Comparison of ENCODE assay signal across 13 mouse cellular contexts in the genomic region with DNA sequence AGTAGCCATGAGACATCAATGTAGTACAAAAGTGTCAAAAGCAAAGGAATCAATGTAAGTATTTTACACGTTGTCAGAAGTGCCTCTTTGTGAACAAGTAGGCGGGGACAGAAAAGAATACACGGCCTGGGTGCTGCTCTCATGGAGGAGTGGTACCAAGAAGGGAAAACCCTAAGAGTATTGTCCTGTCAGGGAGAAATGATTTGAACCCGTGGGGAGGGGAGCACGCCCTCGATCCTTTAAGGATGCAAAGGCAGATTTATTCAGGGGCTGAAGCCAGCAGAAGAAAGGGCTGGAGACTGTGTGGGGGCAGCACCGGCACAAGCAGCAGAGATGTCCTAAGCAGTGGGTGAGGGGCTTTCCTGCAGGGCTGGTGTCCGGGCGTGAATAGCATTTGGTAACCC. TPM values are rescaled to one million over a fixed set of nuclear protein-coding genes. Genes with fewer than 3 reads are reported as not detected.
DNase-seq lines count a peak whose midpoint lies in the region; ATAC-seq and TF ChIP-seq lines count a peak whose summit lies in the region.
"Had no signal": no experiment of that assay in that cellular context is flagged by ENCODE, and none has a peak within 500 bp of the region (broad histone marks: within the 10 kb centered on the region; RNA-seq: fewer than 3 reads in every experiment).

No protein-coding gene starts in this region.

- peak overlapping the region; percentile 94 for H3K27ac ChIP-seq in midbrain, embryonic 10.5 days (replicated peaks)
- H3K27ac ChIP-seq in midbrain, postnatal 0 days (ENCODE audit: low read depth, low read length): no peak overlapping the region
- H3K27ac ChIP-seq in embryonic facial prominence, embryonic 14.5 days (replicated peaks; ENCODE audit: low read depth, low read length): no peak overlapping the region
- 0 out of 2 replicates have a peak overlapping the region, but pooled peaks have one; percentile 18 for H3K27ac ChIP-seq in hindbrain, embryonic 15.5 days (replicated peaks)
- no peak overlapping the region for H3K27ac ChIP-seq in neural tube, embryonic 15.5 days (replicated peaks)
- H3K27ac ChIP-seq: liver, embryonic 13.5 days had no signal

- no peak for TF ChIP-seq CTCF in midbrain, postnatal 0 days (IDR thresholded peaks at IDR 0.05)

- 7% methylated on average over 9 of the region's 9 CpGs for WGBS in midbrain, embryonic 10.5 days
- 17% methylated on average over 9 of the region's 9 CpGs for WGBS in midbrain, postnatal 0 days
- WGBS in embryonic facial prominence, embryonic 14.5 days: 36% methylated on average over 9 of the region's 9 CpGs
- 7% methylated on average over 9 of the region's 9 CpGs for WGBS in hindbrain, embryonic 15.5 days
- 13% methylated on average over 9 of the region's 9 CpGs for WGBS in neural tube, embryonic 15.5 days

- no peak overlapping the region for H3K4me2 ChIP-seq in midbrain, postnatal 0 days (ENCODE audit: low read depth, low read length, poor library complexity, severe bottlenecking)
- 0 out of 2 replicates have a peak overlapping the region, but pooled peaks have one; percentile 19 for H3K4me2 ChIP-seq in embryonic facial prominence, embryonic 14.5 days (ENCODE audit: low read depth, low read length)
- H3K4me2 ChIP-seq in hindbrain, embryonic 15.5 days: peak overlapping the region; percentile 37; the same call in 1 of the 2 replicates
- peak overlapping the region; percentile 41; the same call in 1 of the 2 replicates for H3K4me2 ChIP-seq in neural tube, embryonic 15.5 days
- H3K4me2 ChIP-seq: liver, embryonic 13.5 days had no signal

- no peak for ATAC-seq in midbrain, postnatal 0 days (ENCODE audit: low FRiP score)
- no peak for ATAC-seq in embryonic facial prominence, embryonic 14.5 days (ENCODE audit: low read depth)
- peak; percentile 31; the same call in 1 of the 2 replicates for ATAC-seq in hindbrain, embryonic 15.5 days (ENCODE audit: low FRiP score, low read depth)
- no peak; the same call in 1 of the 2 replicates for ATAC-seq in neural tube, embryonic 15.5 days (ENCODE audit: low FRiP score)
- no peak for ATAC-seq in erythroblast, adult 5-6 weeks (replicated peaks; ENCODE audit: low FRiP score, poor library complexity, severe bottlenecking)

- H3K4me3 ChIP-seq in midbrain, embryonic 10.5 days: peak overlapping the region; percentile 52
- no peak overlapping the region for H3K4me3 ChIP-seq in midbrain, postnatal 0 days (ENCODE audit: low read depth, low read length)
- no peak overlapping the region for H3K4me3 ChIP-seq in embryonic facial prominence, embryonic 14.5 days (ENCODE audit: low read depth, low read length)
- no peak overlapping the region for H3K4me3 ChIP-seq in hindbrain, embryonic 15.5 days
- H3K4me3 ChIP-seq in neural tube, embryonic 15.5 days (replicated peaks): no peak overlapping the region
- H3K4me3 ChIP-seq: liver, embryonic 13.5 days had no signal

- no peaks in the 10 kb centered on the region for H3K27me3 ChIP-seq in midbrain, embryonic 10.5 days (ENCODE audit: low read depth, poor library complexity, severe bottlenecking)
- no peaks in the 10 kb centered on the region for H3K27me3 ChIP-seq in midbrain, postnatal 0 days (ENCODE audit: insufficient read depth, low read length)
- no peaks in the 10 kb centered on the region for H3K27me3 ChIP-seq in embryonic facial prominence, embryonic 14.5 days (replicated peaks; ENCODE audit: control insufficient read depth, insufficient read depth, low read length)
- no peaks in the 10 kb centered on the region for H3K27me3 ChIP-seq in hindbrain, embryonic 15.5 days
- no peaks in the 10 kb centered on the region for H3K27me3 ChIP-seq in neural tube, embryonic 15.5 days (replicated peaks)

- intact Hi-C loops in left cerebral cortex, postnatal 36 days (cut with DNase I): loop anchor here (5.0 kb wide), 1 partner anchor 37 kb away; no protein-coding TSS in a partner anchor

- peak; percentile 67 for DNase-seq in midbrain, embryonic 10.5 days (ENCODE audit: low spot score)
- DNase-seq in midbrain, postnatal 0 days (ENCODE audit: low spot score): no peak
- DNase-seq in embryonic facial prominence, embryonic 14.5 days (ENCODE audit: low spot score): no peak
- DNase-seq in left cerebral cortex, adult 9 months (ENCODE audit: low spot score in 2 of 2): no peak
- DNase-seq in left cerebral cortex, postnatal 36 days (ENCODE audit: low spot score in 2 of 2): no peak
- DNase-seq: adrenal gland, postnatal 25 days; kidney, adult 18-20 months; liver, embryonic 13.5 days; right cerebral cortex, adult 18-20 months had no signal

- H3K4me1 ChIP-seq in midbrain, embryonic 10.5 days: peaks cover 54% of the 10 kb centered on the region
- H3K4me1 ChIP-seq in midbrain, postnatal 0 days (ENCODE audit: insufficient read depth, low read length): no peaks in the 10 kb centered on the region; the same call in 1 of the 2 replicates
- H3K4me1 ChIP-seq in embryonic facial prominence, embryonic 14.5 days (ENCODE audit: control insufficient read depth, insufficient read depth, low read length): peaks cover 5% of the 10 kb centered on the region; the same call in 1 of the 2 replicates
- H3K4me1 ChIP-seq in hindbrain, embryonic 15.5 days (replicated peaks): peaks cover 12% of the 10 kb centered on the region
- peaks cover 24% of the 10 kb centered on the region for H3K4me1 ChIP-seq in neural tube, embryonic 15.5 days
- H3K4me1 ChIP-seq: liver, embryonic 13.5 days had no signal

- H3K36me3 ChIP-seq in midbrain, embryonic 10.5 days: no peaks in the 10 kb centered on the region
- H3K36me3 ChIP-seq in midbrain, postnatal 0 days (ENCODE audit: insufficient read depth, low read length): no peaks in the 10 kb centered on the region
- H3K36me3 ChIP-seq in embryonic facial prominence, embryonic 14.5 days (ENCODE audit: control insufficient read depth, insufficient read depth, low read length): no peaks in the 10 kb centered on the region
- H3K36me3 ChIP-seq in hindbrain, embryonic 15.5 days: no peaks in the 10 kb centered on the region
- no peaks in the 10 kb centered on the region for H3K36me3 ChIP-seq in neural tube, embryonic 15.5 days
- H3K36me3 ChIP-seq: G1E; liver, embryonic 13.5 days had no signal

- H3K9ac ChIP-seq in midbrain, postnatal 0 days (replicated peaks; ENCODE audit: low read length, poor library complexity, severe bottlenecking): no peak overlapping the region
- no peak overlapping the region for H3K9ac ChIP-seq in embryonic facial prominence, embryonic 14.5 days (ENCODE audit: low read depth, low read length)
- H3K9ac ChIP-seq in hindbrain, embryonic 15.5 days: no peak overlapping the region
- H3K9ac ChIP-seq in neural tube, embryonic 15.5 days (replicated peaks): no peak overlapping the region
- H3K9ac ChIP-seq: liver, embryonic 13.5 days had no signal

- H3K9me3 ChIP-seq in midbrain, embryonic 10.5 days (replicated peaks): no peaks in the 10 kb centered on the region
- H3K9me3 ChIP-seq in midbrain, postnatal 0 days (ENCODE audit: low read length): no peaks in the 10 kb centered on the region
- H3K9me3 ChIP-seq in embryonic facial prominence, embryonic 14.5 days (ENCODE audit: control insufficient read depth, low read length): no peaks in the 10 kb centered on the region
- H3K9me3 ChIP-seq in hindbrain, embryonic 15.5 days: no peaks in the 10 kb centered on the region
- no peaks in the 10 kb centered on the region for H3K9me3 ChIP-seq in neural tube, embryonic 15.5 days (replicated peaks)
- H3K9me3 ChIP-seq: G1E; liver, embryonic 13.5 days had no signal

RNA-seq across cellular contexts. Expression of gene Ankrd6, which starts 26.7 kb away (rescaled TPM):
- polyA plus RNA-seq in midbrain, embryonic 10.5 days (2016; fragmentation: Nextera tagmentation; extraction: Ambion mirVana): 23.7 and 32.0 TPM in 2 replicates
- total RNA-seq in midbrain, postnatal 0 days (2014; rRNA removed): 38.1 and 44.7 TPM in 2 replicates
- polyA plus RNA-seq in midbrain, postnatal 0 days (2015; fragmentation: Nextera tagmentation; extraction: Ambion mirVana): 22.7 and 23.2 TPM in 2 replicates
- 11.0 and 11.2 TPM in 2 replicates for polyA plus RNA-seq in embryonic facial prominence, embryonic 14.5 days (2014; fragmentation: Nextera tagmentation; extraction: Ambion mirVana)
- 23.4 and 26.9 TPM in 2 replicates for polyA plus RNA-seq in hindbrain, embryonic 15.5 days (2015; fragmentation: Nextera tagmentation; extraction: Ambion mirVana)
- polyA plus RNA-seq in neural tube, embryonic 15.5 days (2015; fragmentation: Nextera tagmentation; extraction: Ambion mirVana): 21.0 and 23.7 TPM in 2 replicates
- 0.77 TPM in 1 of 2 replicates, not detected in the other for total RNA-seq in erythroblast, adult 5-6 weeks (2015; ENCODE audit: low replicate concordance)
- total RNA-seq in erythroblast, adult 5-6 weeks (2017; ENCODE audit: low replicate concordance): 0.42 and 0.77 TPM in 2 replicates
- 10 to 100 TPM; 41.9 to 56.6 TPM for total RNA-seq in left cerebral cortex, postnatal 36 days (2021)

RNA-seq across cellular contexts. Expression of gene Rragd, which starts 58.9 kb away (rescaled TPM):
- polyA plus RNA-seq in midbrain, embryonic 10.5 days (2016; fragmentation: Nextera tagmentation; extraction: Ambion mirVana): 28.4 and 29.0 TPM in 2 replicates
- total RNA-seq in midbrain, postnatal 0 days (2014; rRNA removed): 52.7 and 54.9 TPM in 2 replicates
- 28.5 and 35.0 TPM in 2 replicates for polyA plus RNA-seq in midbrain, postnatal 0 days (2015; fragmentation: Nextera tagmentation; extraction: Ambion mirVana)
- polyA plus RNA-seq in embryonic facial prominence, embryonic 14.5 days (2014; fragmentation: Nextera tagmentation; extraction: Ambion mirVana): 18.3 and 21.8 TPM in 2 replicates
- polyA plus RNA-seq in hindbrain, embryonic 15.5 days (2015; fragmentation: Nextera tagmentation; extraction: Ambion mirVana): 32.5 and 37.1 TPM in 2 replicates
- 41.2 and 44.6 TPM in 2 replicates for polyA plus RNA-seq in neural tube, embryonic 15.5 days (2015; fragmentation: Nextera tagmentation; extraction: Ambion mirVana)
- 3.8 and 7.1 TPM in 2 replicates for total RNA-seq in erythroblast, adult 5-6 weeks (2015; ENCODE audit: low replicate concordance)
- 10.0 and 19.5 TPM in 2 replicates for total RNA-seq in erythroblast, adult 5-6 weeks (2017; ENCODE audit: low replicate concordance)
- 10 to 100 TPM; 83.2 to 90.1 TPM for total RNA-seq in left cerebral cortex, postnatal 36 days (2021)

Comparison
In these comparisons a context has a peak if more than half of its experiments do, and no peak if none do; other contexts are left out.
1. H3K27ac ChIP-seq: peak in midbrain, embryonic 10.5 days (single experiment) and hindbrain, embryonic 15.5 days (single experiment); none in midbrain, postnatal 0 days (single experiment), embryonic facial prominence, embryonic 14.5 days (single experiment) and neural tube, embryonic 15.5 days (single experiment).